Mouse (Mus musculus): ENCODE data around the gene Xylb. TPM values are rescaled to one million over a fixed set of nuclear protein-coding genes. Genes with fewer than 3 reads are reported as not detected.
"Not testable (repeated sequence)": the region's sequence is repeated elsewhere in the genome, so short reads cannot be mapped to it uniquely, and the experiment has no call there.

Gene Xylb
- polyA plus RNA-seq, 1 experiment, result 0.09 TPM

DNA sequence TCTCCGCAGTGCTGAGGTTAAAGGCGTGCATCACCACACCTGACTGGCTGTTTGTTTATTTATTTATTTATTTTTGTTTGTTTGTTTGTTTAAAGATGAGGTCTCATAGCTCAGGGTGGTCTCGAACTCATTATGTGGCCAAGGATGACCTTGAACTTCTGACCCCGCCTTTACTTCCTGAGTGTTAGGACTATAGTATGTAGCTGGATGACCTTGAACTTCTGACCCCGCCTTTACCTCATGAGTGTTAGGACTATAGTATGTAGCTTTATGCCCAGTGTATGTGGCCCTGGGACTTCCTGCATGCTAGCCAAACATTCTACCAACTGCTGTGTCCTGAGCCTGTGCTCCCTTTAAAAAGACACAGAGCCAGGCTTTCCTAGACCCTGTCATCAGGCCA, 4.2 kb downstream of the Xylb start:
- peaks cover 25% of the 10 kb centered on the region for H3K27me3 ChIP-seq (replicated peaks)
- no peaks in the 10 kb centered on the region for H3K36me3 ChIP-seq (replicated peaks; ENCODE audit: low read length)
- H3K9me3 ChIP-seq, result no peaks in the 10 kb centered on the region
- TF ChIP-seq GATA1 (IDR thresholded peaks at IDR 0.05; ENCODE audit: borderline replicate concordance, low read length) (no peak), FLI1 (IDR thresholded peaks at IDR 0.05; ENCODE audit: low read length) (no peak)
- no peak overlapping the region for H3K4me3 ChIP-seq (replicated peaks)
- H3K4me1 ChIP-seq, result peaks cover 13% of the 10 kb centered on the region

DNA sequence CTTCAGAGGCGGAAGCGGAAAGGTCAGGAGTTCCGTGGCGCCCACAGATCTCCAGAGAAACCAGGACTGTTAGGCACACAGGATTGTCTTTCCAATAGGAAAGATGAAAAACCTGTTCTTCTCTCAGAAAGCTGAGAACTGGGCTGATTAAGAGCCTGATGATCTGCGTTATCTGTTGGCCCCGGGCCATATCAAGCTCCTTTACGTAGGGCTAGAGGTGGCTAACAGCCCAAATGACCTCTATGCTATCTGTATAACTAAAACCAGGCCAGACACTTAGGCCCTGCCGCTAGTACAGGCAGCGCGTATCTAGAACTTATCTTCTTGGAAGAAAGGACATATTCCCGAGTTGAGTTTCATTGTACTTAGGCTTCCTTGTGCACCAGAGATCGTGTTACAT, 6.0 kb downstream of the Xylb start:
- no peak overlapping the region for H3K4me3 ChIP-seq (replicated peaks)
- peaks cover 2% of the 10 kb centered on the region for H3K4me1 ChIP-seq
- no peaks in the 10 kb centered on the region for H3K36me3 ChIP-seq (replicated peaks; ENCODE audit: low read length)
- H3K27me3 ChIP-seq (replicated peaks), result peaks cover 19% of the 10 kb centered on the region
- no peak for TF ChIP-seq FLI1 (IDR thresholded peaks at IDR 0.05; ENCODE audit: low read length)
- no peaks in the 10 kb centered on the region for H3K9me3 ChIP-seq

DNA sequence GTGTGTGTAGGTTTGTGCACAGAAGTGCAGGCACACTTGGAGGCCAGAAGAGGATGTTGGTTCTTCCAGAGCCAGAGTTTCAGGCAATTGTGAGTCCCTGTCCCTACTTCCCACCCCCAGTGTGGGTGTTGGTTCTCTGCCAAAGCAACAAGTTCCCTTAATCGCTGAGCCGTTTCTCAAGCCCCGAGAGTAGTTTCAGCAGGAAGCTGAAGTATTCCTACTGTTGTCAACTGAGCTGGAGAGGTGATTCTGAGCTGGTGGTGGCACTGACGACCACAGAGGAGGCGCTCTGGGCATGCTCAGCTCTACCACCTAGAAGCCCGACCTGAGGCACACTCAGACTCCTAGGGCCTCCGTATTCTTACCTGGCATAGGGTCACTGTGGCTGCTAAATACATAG, 8.1 kb downstream of the Xylb start, which contains the start of gene Slc22a14:
Slc22a14 (minus strand) TSS at position 270 of the 400 bp plus-strand sequence.
- Histone ChIP-seq H3K4me3 (replicated peaks) (no peak within 1 kb of the TSS), H3K36me3 (replicated peaks; ENCODE audit: low read length) (no peaks in the 10 kb centered on the region), H3K4me1 (no peaks in the 10 kb centered on the region; the same call in 1 of the 2 replicates), H3K27me3 (replicated peaks) (peaks cover 11% of the 10 kb centered on the region), H3K9me3 (no peaks in the 10 kb centered on the region)
- no peak for TF ChIP-seq GATA1 (IDR thresholded peaks at IDR 0.05; ENCODE audit: borderline replicate concordance, low read length)
- TF ChIP-seq FLI1 (IDR thresholded peaks at IDR 0.05; ENCODE audit: low read length), result no peak

DNA sequence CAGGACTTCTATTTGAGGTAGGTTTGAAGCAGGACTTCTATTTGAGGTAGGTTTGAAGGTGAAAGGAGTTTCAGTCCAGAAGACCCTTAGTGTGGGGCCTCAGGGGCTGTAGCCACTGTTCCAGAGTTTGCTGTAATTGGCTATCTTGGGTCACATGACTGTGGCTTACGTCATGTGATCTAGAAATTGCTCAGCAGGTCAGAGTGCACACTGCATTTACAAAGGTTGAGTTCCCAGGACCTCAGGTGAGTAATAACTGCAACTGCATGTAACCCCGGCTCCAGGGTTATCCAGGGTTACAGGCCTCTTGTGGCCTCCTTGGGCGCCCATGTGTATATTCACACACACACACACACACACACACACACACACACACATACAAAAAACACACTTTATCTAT, 11.2 kb downstream of the Xylb start:
- Histone ChIP-seq H3K36me3 (replicated peaks; ENCODE audit: low read length) (no peaks in the 10 kb centered on the region), H3K27me3 (replicated peaks) (peaks cover 3% of the 10 kb centered on the region), H3K4me3 (replicated peaks) (no peak overlapping the region), H3K4me1 (no peaks in the 10 kb centered on the region; the same call in 1 of the 2 replicates), H3K9me3 (no peaks in the 10 kb centered on the region)
- TF ChIP-seq FLI1 (IDR thresholded peaks at IDR 0.05; ENCODE audit: low read length) (no peak), GATA1 (IDR thresholded peaks at IDR 0.05; ENCODE audit: borderline replicate concordance, low read length) (no peak)

DNA sequence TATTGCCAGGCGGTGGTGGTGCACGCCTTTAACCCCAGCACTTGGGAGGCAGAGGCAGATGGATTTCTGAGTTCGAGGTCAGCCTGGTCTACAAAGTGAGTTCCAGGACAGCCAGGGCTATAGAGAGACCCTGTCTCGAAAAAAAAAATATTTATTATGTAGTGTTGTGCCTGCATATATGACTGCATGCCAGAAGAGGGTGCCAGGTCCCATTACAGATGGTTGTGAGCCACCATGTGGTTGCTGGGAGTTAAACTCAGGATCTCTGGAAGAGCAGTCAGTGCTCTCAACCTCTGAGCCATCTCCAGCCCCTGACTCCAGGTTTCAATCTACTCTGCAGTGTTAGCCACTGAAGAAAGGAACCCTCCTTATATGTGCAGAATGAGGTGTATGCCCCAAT, 13.6 kb downstream of the Xylb start:
- H3K4me3 ChIP-seq (replicated peaks), result not testable (repeated sequence)

DNA sequence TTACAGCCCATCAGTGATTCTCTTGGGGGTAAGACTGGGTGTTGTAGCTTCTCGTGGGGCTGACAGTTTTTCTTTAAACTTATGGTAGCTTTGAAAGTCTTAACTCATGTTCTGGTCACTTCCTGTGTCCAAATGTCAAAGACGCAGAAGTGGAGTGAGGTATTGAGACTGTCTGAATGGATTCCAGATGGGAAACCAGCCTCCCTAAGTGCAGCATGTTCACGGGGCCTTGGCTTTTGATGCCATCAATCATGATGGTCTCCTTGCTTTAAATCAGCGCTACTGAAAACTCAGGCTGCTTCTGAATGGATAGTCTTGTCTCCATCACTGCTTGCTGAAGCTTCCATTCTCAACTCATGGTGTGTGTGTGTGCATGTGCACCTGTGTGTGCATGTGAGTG, 14.1 kb downstream of the Xylb start:
- Histone ChIP-seq H3K4me3 (replicated peaks) (peak overlapping the region; percentile 39), H3K9me3 (no peaks in the 10 kb centered on the region), H3K36me3 (replicated peaks; ENCODE audit: low read length) (no peaks in the 10 kb centered on the region), H3K27me3 (replicated peaks) (peaks cover 3% of the 10 kb centered on the region), H3K4me1 (no peaks in the 10 kb centered on the region; the same call in 1 of the 2 replicates)
- TF ChIP-seq FLI1 (IDR thresholded peaks at IDR 0.05; ENCODE audit: low read length) (no peak), GATA1 (IDR thresholded peaks at IDR 0.05; ENCODE audit: borderline replicate concordance, low read length) (no peak)

More for the DNA sequence above, 13.6 kb downstream of the Xylb start:
- H3K36me3 ChIP-seq (replicated peaks; ENCODE audit: low read length); H3K9me3 ChIP-seq; H3K27me3 ChIP-seq (replicated peaks); H3K4me1 ChIP-seq: not testable (repeated sequence)

DNA sequence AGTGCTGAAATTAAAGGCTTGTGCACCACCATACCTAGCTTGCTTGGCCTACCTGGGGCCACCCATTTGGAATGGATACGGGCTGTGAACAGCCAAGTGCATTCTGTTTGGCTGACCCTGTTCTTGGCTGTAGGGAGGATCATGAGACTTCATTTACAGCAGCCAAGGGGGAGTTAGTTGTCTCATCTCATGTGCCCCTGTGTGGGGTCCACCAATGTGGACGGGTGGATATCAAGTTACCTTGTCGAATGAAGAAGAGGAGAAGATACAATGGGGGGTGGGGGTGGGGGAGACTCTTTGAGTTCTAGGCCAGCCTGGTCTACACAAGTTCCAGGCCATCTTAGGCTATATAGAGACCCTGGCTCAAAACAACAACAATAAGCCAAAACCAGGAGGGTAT, 17.8 kb downstream of the Xylb start:
- Histone ChIP-seq H3K4me3 (replicated peaks) (no peak overlapping the region), H3K36me3 (replicated peaks; ENCODE audit: low read length) (no peaks in the 10 kb centered on the region), H3K4me1 (no peaks in the 10 kb centered on the region; the same call in 1 of the 2 replicates), H3K9me3 (no peaks in the 10 kb centered on the region), H3K27me3 (replicated peaks) (peaks cover 4% of the 10 kb centered on the region)
- TF ChIP-seq FLI1 (IDR thresholded peaks at IDR 0.05; ENCODE audit: low read length), result no peak
- TF ChIP-seq GATA1 (IDR thresholded peaks at IDR 0.05; ENCODE audit: borderline replicate concordance, low read length), result no peak

DNA sequence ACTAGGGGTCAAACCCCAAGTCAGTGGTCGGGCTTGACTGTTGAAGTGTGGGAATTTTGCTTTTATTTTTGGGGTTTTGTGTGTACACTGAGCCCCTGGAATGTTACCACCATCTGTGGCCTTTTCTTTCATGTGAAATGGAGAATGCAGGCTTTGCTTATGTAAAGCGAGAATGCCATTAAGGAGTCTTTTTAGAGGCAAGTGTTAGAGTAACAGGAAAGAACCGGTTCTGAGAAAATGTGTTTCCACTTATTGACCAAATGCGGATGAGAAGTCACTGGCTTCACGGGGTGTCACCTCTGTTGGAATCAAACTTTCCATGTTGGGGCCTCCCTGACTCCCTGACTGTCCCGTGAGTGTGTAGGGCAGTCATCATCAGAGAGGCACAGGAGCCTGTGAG, 18.4 kb downstream of the Xylb start:
- H3K9me3 ChIP-seq, result no peaks in the 10 kb centered on the region

DNA sequence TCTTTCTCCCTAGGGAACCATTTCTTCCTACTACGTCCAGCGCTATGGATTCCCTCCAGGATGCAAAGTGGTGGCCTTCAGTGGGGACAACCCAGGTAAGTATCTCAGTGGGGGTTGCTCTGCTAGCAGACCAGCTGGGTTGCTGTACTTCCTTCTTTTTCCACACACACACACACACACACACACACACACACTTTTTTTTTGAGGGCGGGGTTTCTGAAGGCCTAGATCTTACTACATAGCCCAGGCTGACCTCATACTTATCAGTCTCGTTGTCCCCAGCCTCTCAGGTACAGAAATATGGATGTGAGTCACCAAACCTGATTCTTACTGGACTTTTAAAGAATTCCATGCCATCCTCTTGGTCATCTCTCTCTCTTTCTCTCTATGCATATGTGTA, 21.1 kb downstream of the Xylb start:
- no peaks in the 10 kb centered on the region for H3K36me3 ChIP-seq (replicated peaks; ENCODE audit: low read length)
- TF ChIP-seq FLI1 (IDR thresholded peaks at IDR 0.05; ENCODE audit: low read length) (no peak), GATA1 (IDR thresholded peaks at IDR 0.05; ENCODE audit: borderline replicate concordance, low read length) (no peak)
- H3K4me3 ChIP-seq (replicated peaks), result no peak overlapping the region

More for the DNA sequence above, 18.4 kb downstream of the Xylb start:
- no peak overlapping the region for H3K4me3 ChIP-seq (replicated peaks)
- no peaks in the 10 kb centered on the region; the same call in 1 of the 2 replicates for H3K4me1 ChIP-seq
- TF ChIP-seq GATA1 (IDR thresholded peaks at IDR 0.05; ENCODE audit: borderline replicate concordance, low read length) (no peak), FLI1 (IDR thresholded peaks at IDR 0.05; ENCODE audit: low read length) (no peak)
- no peaks in the 10 kb centered on the region for H3K36me3 ChIP-seq (replicated peaks; ENCODE audit: low read length)
- peaks cover 7% of the 10 kb centered on the region for H3K27me3 ChIP-seq (replicated peaks)

DNA sequence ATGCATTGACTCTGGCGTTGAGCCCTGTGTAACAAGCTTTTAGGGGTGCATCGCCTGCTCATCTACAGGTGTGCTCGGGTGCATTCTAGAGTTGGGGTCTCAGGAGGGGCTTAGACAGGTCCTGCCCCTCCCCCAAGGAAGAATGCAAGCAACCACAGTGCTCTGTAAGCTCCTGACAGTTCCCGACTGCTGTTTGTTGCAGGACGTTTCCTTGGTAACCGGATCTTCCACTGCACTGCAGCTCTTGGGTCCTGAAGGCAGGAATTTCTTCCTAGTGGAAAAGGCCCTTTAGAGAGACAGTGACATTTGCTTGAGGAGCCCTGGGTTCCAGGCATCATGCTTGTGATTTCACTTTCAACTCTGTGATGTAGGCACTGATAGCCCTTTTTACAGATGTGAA, 25.4 kb downstream of the Xylb start:
- Histone ChIP-seq H3K27me3 (replicated peaks) (peaks cover 9% of the 10 kb centered on the region), H3K36me3 (replicated peaks; ENCODE audit: low read length) (no peaks in the 10 kb centered on the region), H3K4me1 (no peaks in the 10 kb centered on the region), H3K9me3 (no peaks in the 10 kb centered on the region), H3K4me3 (replicated peaks) (no peak overlapping the region)
- TF ChIP-seq FLI1 (IDR thresholded peaks at IDR 0.05; ENCODE audit: low read length) (no peak), GATA1 (IDR thresholded peaks at IDR 0.05; ENCODE audit: borderline replicate concordance, low read length) (no peak)

More for the DNA sequence above, 21.1 kb downstream of the Xylb start:
- no peaks in the 10 kb centered on the region for H3K4me1 ChIP-seq
- peaks cover 9% of the 10 kb centered on the region for H3K27me3 ChIP-seq (replicated peaks)
- no peaks in the 10 kb centered on the region for H3K9me3 ChIP-seq

DNA sequence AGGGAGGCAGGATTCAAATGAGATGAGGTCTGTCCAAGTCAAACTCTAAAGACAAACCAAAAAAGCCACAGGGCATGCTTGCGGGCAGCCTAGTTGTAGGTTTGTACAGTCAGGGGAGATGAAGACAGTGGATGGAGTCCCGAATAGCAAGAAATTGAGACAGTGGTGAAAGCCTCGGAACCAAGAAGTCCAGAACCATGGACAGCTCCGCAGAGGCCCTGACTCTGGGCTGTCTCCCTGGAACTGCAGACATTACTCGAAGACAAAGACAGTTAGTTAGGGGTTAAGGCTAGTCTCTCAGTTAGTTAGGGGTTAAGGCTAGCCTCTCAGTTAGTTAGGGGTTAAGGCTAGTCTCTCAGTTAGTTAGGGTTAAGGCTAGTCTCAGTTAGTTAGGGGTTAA, 31.8 kb downstream of the Xylb start:
- H3K9me3 ChIP-seq, result no peaks in the 10 kb centered on the region
- H3K36me3 ChIP-seq (replicated peaks; ENCODE audit: low read length), result no peaks in the 10 kb centered on the region
- H3K4me1 ChIP-seq, result no peaks in the 10 kb centered on the region
- TF ChIP-seq GATA1 (IDR thresholded peaks at IDR 0.05; ENCODE audit: borderline replicate concordance, low read length) (no peak), FLI1 (IDR thresholded peaks at IDR 0.05; ENCODE audit: low read length) (no peak)
- H3K4me3 ChIP-seq (replicated peaks), result no peak overlapping the region
- H3K27me3 ChIP-seq (replicated peaks), result peaks cover 1% of the 10 kb centered on the region
